Mouse (Mus musculus) testis, adult 2 months (tissue): ENCODE results near the gene Jak3.

Source experiments
- CTCF ChIP-seq: fragments of 200-500 bp; IDR thresholded peaks from 2 replicates; pipeline ENCODE4 v1.5.1; 2012; ENCODE audit warnings: low read depth, mild to moderate bottlenecking, inconsistent platforms, low read length, moderate library complexity; ENCODE audit not compliant: control insufficient read depth, insufficient read depth, insufficient replicate concordance
- POLR2A ChIP-seq: fragments of 200-500 bp; IDR thresholded peaks from 2 replicates; pipeline ENCODE4 v1.6.1; 2012; ENCODE audit warnings: low read depth, mild to moderate bottlenecking, inconsistent platforms, low read length, moderate library complexity; ENCODE audit not compliant: control insufficient read depth

DNA sequence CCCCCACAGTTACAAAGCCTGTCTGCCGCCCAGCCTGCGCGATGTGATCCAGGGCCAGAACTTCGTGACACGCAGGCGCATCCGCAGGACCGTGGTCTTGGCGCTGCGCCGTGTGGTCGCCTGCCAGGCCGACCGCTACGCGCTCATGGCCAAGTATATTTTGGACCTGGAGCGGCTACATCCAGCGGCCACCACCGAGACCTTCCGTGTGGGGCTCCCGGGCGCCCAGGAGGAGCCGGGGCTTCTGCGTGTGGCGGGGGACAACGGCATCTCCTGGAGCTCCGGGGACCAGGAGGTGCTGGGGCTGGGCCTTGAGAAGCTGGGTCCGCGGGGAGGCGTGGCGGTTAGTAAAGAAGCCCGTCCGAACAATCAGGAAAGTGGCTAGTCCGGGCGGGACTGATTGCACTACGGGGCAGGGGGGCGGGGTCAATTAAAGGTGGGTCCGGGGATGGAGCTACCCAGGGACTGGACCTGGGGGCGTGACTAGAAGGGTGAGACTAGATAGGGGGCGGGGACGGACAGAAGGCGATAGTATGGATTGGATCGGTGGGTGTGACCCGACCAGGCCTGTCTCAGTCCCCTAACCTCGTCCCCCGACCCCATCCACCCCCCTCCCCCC lies 3.6 kb downstream of the Jak3 start:
- TF ChIP-seq CTCF (no peak), POLR2A (no peak)
